Mouse (Mus musculus) heart, adult 9 months (tissue): ENCODE results near the gene Limk1.
A peak's percentile ranks its signal among the peaks of the same experiment; 100 is the strongest.

Experiments
- DNase-seq, 2 experiments: peaks; one replicate each; pipeline ENCODE4 v3.0.0; 2022; ENCODE audit warnings: low spot score in 2 of 2

Gene Limk1

DNA sequence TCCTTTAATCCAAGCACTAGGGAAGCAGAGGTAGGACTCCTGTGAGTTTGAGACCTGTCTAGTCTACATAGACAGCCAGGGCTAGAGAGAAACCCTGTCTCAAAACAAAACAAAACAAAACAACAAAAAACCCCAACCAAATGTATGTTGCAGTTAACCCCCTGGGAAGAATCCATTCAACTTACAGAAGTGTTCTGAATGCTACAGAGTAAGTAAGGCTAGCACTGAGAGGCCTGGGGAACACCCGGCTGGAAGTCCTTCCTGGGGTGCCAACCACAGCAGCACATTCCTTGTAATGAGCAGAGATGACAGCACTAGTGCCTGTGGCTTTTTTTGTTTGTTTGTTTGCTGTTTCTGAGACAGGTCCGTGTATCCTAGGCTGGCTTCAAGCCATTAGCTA is 55.6 kb downstream of the Limk1 start:
- DNase-seq: no peak

DNA sequence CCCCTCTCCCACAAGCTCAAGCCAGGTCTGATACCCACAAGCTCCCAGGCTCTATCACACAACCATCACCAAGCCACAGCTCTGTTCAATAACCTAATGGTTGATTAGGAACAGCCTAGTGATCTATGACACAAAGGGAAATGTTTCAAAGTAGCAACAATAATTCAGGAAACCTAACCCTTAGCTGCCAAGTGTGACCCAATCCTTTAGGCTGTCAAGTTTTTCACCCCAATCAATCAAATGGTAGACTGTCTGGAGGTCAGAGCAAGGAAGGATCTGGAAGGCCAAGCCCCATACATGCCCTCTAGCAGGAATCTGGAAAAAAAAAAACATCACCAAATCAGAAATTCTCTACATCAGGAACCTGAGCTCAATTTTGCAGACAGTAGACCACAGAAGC is 57.6 kb downstream of the Limk1 start:
- DNase-seq: no peak

DNA sequence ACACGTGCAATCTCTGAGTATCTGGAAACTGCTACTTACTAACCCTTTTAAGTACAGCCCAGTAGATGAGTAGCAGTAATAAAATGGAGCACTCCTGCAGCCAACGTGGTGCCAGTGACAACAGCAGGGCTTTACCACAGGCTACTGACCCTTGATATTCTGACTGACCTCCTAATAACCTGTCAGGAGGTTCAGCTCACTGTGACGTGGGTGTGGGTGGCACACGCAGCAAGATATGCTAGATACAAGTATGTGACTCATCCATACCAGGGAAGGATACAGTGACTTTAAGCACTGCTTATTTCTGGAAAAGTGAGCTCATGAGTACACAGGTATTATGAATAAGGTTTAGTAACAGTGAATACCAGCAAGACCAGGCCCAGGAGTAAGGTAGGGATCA is 58.9 kb downstream of the Limk1 start:
- DNase-seq: no peak

DNA sequence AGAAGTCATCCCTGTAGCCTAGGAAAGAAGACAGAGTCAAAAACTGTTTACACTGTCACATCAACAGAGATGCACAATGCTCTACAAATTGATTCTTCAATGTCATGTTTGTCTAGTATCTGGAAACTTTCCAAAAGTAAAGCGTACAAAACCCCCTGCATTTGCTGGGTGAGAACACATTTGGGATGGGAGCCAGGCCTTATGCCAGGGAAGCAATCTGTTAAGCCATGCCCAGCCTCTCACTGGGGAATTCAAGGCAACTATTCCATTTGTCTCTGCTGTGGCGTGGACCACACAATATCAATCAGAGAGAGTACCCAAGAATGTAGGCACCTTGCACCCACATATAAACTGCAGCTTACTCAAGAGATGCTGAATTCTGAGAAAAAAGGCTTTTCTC is 66.3 kb downstream of the Limk1 start:
- DNase-seq: no peak

DNA sequence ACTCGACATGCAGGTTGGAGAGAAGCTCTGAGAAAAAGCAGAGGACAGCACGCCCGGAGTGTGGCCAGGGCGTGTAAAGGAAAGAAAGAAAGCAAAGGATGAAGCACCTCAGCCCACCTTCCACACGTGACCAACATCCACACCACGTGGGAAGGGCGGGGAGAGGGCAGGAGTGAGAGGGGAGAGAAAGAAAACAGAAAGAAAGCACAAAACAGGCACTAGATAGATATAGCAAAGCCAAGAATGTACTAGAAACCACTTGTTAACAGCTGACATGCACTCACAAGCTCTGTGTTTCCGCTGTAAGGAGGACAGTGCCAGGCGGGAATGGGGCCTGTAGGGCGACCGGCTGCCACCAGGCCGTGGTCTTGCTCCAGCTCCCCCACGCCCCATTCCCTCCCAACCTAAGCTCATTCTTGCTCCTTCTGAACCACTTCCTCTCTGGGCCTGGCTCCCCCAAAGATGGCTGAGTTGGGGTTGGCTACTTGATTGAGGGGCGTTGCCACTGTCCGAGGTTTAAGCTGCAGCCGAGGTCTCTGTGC is 67.2 kb downstream of the Limk1 start:
- no peak for DNase-seq

DNA sequence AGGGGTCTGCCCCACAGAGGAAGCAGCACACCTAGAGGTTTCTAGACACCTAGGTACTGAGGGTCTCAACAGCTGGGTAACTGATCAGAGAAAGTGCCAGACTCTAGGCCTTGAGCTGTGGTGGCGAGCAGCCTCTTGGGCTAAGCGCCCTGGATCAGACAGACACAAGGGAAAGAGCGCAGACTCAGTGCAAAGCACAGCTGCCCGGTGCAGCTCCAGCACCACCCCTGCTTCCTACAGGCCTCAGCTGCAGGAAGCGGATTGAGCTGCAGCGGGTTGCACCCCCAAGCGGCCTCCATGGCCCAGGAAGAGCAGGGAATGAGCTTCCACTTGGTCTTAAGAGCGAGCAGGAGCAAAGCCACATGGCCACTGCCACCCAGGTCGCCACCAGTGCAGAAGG is 67.9 kb downstream of the Limk1 start:
- no peak for DNase-seq

DNA sequence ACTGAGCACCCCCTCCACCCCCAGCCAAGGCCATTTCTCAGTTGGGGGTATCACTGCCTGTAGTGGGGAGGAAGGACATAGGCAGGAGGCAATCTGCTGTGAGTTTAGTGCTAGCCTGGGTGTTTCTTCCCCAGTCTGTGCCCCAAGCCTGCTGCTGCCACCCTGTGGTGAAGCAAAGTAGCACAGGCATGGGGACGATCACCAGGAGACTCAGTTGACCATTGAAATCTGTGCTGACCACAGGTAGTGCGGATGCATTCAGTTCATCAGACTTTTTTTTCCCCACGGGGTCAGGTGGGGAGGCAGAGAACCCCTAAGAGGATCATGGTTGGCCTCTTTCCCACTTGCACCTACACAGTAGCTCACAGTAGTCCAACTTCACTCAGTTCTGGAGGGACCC is 71.3 kb downstream of the Limk1 start:
- peak; percentile 47 to 56 for DNase-seq

DNA sequence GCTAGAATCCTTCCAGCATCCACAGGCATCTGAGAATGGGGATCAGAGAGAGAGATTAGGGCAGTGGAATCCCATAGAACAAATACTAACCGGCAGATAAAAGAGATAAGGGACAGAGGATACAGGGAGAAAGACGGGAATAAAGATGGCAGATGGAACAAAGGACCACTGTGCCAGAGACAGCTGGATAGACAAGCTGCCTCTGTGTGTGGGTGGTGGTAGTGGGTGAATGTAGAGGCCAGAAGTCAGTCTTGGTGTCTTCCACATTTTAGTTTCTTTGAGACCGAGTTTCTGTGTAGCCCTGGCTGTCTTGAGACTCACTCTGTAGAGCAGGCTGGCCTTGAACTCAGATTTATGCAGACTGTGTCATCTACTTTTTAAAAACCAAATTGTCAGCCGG is 72.6 kb downstream of the Limk1 start:
- DNase-seq: no peak

DNA sequence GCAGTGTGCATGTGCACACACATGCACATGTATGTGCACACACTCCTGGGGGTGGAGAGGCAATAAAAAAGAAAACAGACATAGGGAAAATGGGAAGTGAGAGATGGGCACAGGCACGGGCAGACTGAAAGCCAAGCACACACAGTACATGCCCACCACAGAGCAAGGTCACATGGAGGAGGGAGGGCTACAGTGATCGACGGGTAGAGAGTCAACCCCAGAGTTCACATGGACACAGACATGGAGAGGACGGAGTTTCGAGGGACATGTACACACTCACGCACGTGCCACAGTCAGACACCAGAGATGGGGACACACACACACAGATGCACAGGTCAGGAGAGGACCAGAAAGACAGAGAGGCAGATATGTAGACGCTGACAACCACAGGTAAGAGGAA is 73.0 kb downstream of the Limk1 start:
- DNase-seq: no peak

DNA sequence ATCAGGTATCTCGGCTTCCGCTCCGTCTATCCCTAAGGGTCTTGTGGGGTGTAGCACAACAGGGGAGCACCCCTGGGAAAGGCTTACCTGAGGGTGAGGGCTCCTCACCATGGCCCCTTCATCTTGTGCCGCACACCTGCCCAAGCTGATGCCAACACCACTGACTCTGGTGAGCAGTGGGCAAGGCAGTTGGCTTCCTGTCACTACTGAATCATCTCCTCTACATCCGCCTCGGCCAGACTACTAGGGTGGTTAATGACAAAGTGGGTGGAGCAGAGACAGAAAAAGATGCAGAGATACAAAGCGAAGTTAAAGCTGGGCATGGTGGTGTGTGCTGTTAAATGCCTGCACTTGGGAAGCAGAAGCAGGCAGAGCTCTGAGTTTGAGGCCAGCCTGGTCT is 73.6 kb downstream of the Limk1 start, which contains the start of gene Lat2:
Gene Lat2 (minus strand): TSS at position 224 of the 400 bp plus-strand sequence.
- no peak for DNase-seq

DNA sequence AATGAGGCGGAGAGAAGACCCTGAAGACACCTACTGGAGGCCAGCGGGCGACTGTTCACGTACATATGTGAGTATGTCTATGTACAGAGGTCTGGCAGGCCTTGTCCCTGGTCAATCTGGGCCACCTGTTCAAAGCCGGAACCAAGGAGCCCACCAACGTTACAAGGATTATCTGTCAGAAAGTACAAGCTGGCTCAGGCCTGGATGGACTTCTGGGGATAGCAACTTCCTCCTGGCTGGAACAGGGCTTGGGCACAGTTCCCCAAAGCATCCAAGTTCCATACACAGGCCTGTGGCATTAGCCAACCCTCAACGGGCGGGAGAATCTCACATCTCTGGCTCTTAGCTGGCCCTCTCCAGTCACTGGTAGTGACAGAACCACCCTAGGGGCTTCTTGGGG is 74.1 kb downstream of the Limk1 start:
- DNase-seq: no peak

DNA sequence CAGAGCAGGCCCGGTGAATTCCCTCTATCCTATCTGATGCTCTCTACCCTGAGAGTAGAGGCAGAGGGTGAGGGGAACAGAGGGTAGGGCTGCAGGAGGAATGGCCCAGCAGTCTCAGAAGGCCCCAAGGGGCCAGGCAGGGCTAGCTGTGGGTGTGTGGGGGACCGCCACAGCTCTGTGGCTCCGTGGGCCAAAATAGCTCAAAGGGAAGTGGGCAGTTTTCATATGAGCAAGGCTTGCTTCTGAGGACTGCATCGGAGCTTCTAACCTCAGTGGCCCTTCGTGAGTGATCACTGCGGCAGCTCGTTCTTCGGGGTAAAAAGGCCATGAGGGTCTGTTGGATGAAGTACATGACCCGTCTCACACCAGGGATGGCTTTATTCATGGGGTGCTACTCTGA is 74.7 kb downstream of the Limk1 start:
- DNase-seq: peak in 1 of 2 experiments; percentile 51

DNA sequence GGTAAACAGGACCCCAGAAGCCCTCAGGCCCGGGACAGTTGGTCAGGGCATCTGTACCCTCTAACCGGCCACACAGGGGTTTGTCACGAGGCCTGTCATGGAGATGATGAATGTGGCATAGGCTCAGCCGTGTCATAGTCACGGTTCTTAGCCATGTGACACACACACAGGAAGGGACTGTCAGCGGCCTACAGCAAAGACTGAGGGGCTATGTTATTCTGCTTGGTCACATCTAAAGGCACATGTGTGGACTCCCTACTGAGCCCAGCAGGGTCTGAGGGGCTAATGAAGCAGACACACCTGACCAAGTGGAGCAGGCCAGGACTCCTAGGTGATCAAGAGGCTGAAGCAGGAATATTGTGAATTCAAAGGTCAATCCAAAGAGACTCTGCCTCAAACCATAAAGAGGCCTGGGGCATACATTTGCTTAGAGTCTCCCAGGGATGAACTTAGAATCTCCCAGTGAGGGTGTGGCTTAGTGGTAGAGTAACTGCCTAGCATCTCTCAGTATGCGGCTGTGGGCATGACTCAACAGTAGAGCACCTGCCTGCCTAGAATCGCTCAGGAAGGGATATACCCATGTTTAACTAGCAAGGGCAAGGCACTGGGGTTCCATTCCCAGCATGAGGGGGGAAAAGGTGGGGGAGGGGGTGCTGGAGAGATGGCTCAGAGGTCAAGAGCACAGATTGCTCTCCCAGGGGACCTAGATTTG is 76.4 kb downstream of the Limk1 start:
- no peak for DNase-seq

DNA sequence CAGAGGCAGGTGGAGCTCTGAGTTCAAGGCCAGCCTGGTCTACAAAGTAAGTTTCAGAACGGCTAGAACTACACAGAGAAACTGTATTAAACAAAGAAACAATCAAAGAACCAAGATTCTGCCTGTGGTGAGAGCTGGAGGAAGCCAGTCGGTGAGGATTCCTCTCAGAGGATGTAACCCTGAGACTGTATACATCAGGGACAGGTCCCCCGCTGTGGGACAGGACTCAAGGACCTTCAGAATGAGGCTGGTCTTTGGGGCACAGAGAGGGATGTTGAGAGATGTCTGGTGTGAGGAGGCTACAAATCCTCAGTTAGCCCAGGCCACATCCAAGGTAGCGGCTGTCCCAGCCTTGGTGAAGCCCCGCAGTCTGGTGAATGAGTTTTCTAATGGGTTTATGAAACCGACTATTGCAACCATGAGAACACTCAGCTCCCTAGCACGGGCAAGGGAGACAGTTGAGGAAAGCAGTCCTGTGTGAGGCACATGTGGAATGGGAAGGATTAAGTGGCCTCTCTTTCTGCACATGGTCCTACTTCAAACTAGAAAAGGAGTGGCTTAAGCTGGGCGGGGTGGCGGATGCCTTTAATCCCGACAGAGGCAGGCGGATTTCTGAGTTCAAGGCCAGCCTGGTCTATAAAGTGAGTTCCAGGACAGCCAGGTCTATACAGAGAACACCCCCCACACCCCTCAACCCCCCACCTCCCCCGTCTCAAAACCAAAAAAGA is 78.3 kb downstream of the Limk1 start:
- no peak for DNase-seq

DNA sequence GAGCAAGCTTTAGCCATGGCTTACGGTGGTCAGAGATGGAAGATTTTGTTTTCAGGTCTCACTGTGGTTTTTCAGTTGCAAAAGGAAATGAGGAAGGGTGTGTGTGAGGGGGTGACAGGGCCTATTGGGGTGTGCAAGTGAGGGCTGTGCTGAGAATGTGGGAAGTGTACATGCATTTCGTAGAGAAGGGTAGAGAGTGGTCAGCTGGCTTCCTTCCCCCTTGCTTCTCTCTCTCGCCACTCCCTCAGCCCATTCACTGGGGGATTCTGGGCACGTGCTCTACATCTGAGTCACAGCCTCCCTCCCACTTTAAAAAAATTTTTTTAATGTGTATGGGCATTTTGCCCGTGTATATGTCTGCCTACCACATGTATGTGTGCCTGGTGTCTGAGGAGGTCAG is 81.3 kb downstream of the Limk1 start:
- DNase-seq: peak in 1 of 2 experiments; percentile 45

DNA sequence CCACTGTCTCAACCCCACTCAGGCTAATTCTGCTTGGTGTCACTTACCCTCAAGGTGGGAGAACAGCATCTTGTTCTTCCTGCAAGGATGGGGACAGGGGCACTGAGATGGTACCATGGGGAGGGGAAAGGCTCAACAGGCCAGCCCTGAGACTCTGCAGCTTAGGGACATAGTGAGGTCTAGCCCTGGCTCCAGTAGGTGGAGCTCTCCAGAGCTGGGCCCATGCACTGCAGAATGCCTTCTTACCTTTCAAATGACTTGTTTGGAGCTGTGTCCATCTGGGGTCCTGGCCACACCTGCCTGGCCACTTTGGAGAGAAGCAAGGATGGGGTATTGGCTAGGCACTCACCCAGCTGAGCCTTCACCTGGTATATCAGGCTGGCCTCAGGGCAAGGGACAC is 82.1 kb downstream of the Limk1 start:
- no peak for DNase-seq
